Mouse (Mus musculus) megakaryocyte, embryonic 14.5 days (primary cell): Measurements from ENCODE around the gene Gm525.

Source experiments
- FLI1 ChIP-seq: IDR thresholded peaks from 2 replicates; pipeline ENCODE4 v1.6.1; 2012; ENCODE audit warnings: low read length, inconsistent platforms, mixed read lengths
- GATA1 ChIP-seq: IDR thresholded peaks from 3 replicates; pipeline ENCODE4 v1.6.1; 2012; ENCODE audit warnings: mixed read lengths, low read length, inconsistent platforms, borderline replicate concordance

- TF ChIP-seq FLI1 = no peak
- TF ChIP-seq GATA1 = no peak
Measured at GRCm38 (mm10) chr11:89076370-89076821, 2.8 kb downstream of the Gm525 start.
